Mouse (Mus musculus): Measurements from ENCODE around the gene Cd72.

Gene Cd72

DNA sequence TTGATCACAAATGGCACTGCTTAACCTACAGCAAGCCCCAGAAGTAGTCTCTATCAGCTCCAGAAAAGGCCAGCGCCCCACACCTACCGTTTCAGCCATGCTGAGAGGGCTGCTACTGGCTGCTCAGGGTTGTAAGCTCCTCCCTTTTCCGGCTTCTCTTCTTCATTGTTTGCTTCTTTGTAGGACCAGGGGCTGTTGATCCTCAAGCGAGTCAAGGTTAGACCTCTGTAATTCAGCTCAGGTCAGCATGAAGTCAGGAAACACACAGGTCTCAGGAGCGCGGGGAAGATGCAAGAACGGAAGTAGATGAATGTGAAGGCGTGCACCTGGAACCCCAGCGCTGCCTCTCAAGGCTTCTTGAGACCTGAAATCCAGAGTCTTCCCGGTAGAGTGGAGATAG lies 49.7 kb downstream of the Cd72 start:
- DNase-seq (ENCODE audit: low spot score in 2 of 2), result no peak

DNA sequence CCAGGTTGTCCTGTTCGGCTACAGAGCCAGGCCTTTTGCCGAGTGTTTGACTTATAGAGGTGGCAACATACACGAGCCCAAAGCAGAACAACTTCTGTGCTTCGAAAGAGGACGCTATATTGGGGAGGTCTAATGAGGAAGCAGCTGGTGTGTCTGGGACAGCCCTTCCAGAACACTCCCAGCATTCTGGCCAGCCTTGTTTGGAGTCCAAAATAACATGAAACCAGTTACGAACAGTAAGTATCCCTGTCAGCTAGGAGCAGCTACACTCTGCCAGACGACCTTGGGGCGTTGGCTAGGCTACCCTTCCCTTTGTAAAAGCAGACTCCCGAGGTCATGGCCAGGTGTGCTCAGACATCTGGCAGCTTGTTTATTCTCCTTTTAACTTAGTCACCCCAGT lies 52.2 kb downstream of the Cd72 start:
- no peak for DNase-seq (ENCODE audit: low spot score in 2 of 2)

DNA sequence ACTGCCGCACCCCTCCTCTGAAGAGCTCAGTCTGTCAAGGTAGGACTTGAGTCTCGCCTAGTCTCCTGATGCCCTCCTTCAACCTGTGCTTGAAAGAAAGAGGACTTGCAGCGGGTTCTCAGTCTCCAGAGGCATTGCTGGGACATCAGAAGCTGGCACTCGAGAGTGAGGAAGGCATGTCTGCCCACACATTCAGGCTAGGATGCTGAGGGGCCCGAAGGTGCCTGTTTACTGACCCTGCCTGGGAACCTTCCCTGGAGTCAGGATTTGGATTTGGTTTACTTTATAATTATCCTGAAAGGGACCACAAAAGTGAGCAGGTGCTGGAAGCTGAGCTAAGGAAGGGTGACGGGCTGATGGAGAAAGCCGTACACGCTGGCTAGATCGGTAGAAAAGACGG lies 52.9 kb downstream of the Cd72 start:
- DNase-seq (ENCODE audit: low spot score in 2 of 2), result no peak

DNA sequence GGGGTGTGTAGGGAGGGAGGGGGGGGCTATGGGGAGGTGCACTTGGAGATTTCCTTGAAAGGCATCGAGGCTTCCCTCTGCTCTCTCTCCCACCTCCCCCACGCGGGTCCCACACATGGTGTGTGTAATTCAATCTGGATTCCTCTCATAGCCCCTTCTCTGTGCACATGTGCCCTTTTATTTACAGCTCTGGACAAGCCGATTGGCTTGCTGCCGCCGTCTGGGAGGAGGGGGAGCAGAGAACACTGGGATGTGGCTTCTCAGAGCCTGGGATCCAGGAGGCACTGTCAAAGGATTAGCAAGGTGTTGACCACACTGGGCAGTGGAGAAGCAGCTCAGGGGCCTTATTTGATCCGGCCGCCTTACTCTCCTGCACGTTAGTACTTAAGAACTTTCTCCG lies 53.5 kb downstream of the Cd72 start:
- DNase-seq (ENCODE audit: low spot score in 2 of 2), result no peak

DNA sequence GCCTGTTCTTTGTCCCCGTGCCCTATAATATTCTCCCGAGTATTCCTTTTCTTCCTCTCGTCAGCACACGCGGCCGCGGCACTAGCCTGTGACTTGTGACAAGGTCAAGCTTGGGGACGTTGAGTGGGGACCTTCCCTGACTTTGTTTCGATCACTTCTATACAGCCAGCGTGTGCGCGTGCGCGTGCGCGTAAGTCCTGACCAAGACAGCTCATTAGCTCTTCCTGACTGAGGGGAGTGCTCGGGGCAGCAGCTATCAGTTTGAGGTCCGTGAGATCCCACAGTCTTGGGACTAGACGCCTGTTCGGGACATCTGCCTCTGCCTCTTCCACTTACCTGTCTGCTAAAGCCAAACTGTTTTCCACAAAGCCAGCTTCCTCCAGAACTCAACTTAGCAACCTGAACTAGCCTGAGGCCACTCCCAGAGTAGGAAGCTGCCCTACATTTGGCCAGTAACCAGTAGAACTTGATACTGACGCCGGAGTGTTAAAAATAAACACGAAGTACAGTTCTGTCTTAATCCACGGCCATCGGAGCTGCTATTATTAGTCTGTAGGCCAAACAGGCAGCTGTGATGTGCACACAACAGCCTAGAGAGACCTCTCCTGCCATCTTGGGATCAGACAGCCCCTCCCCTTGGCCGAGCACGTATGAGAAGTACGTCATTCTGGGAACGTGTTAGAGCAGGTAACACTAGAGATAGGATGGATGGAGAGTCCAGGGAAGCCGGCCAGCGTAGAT lies 54.9 kb downstream of the Cd72 start:
- no peak for DNase-seq (ENCODE audit: low spot score in 2 of 2)

DNA sequence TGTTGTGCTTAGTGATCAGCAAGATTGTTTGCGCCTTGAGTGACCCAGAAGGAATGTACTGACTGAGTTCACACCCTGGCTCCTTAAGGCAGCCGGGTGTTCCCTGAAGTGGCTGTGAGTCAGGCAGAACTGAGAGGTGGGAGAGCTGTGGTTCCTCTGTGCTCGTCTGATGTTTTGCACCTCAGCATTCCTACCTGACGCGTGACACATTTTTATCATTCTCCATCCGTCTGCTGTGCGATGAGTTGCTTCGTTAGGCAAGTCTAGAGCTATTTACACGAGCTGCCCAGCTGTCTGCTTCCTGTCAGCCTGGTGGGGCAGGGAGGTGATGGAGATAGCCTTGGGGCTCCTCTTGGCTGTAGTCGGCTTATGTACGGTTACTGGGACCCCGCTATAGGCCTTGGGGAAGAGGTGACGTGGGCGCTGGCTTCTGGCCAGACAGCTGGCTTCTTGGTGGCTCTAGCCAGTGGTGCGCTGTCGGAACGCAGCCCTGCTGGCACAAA lies 55.5 kb downstream of the Cd72 start:
- DNase-seq (ENCODE audit: low spot score in 2 of 2), result no peak

DNA sequence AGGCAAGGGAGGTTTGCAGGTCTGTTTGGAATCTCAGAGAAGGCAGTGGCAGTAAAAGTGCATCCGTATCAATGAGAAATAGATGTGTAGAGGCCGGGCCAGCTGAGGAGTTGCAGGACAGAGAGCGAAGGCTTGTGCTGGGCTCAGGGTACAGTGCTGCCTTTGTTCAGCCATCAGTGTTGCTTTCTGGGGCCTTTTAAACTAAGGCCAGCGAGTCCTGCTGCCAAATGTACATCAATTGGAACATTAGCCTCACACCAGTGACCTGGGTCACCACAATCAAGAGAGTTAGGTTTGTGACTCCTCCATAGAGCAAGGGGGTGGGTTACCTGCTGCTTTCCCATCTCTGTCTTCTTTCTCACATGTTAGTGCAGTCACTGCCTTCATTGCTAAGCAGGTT lies 56.4 kb downstream of the Cd72 start:
- DNase-seq (ENCODE audit: low spot score in 2 of 2), result no peak
